Mouse (Mus musculus): Measurements from ENCODE around the gene Cavin2. TPM values are rescaled to one million over a fixed set of nuclear protein-coding genes. Genes with fewer than 3 reads are reported as not detected.

The Cavin2 gene
- total RNA-seq, 2 experiments from 2014 or later: 208 to 218 TPM

- peak; percentile 48 to 51 for DNase-seq
- intact Hi-C loops (cut with DNase I): no loop called here
These were observed 11.5 kb downstream of the Cavin2 start for GRCm38 (mm10) chr1:51300295-51300930.

DNA sequence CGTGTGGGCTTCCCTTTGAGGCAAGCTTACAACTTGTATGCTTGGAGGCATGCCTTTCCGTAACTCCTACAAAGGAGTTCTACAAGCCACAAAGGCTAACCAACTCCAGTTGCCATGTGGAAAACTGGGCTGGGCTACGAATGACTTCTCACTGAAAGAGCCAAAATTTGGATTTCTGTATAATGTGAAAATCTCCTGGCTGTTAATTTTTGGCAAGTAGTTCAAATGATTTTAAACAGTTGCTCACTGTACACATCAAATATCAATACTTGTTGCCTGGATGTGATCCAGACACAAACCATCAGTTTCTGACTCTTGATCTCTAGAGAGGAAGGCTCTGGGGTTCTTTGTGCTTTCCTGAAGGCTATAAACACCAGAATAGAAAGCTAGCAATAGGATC, 18.1 kb downstream of the Cavin2 start:
- no peak for DNase-seq
- intact Hi-C loops (cut with DNase I): no loop called here

DNA sequence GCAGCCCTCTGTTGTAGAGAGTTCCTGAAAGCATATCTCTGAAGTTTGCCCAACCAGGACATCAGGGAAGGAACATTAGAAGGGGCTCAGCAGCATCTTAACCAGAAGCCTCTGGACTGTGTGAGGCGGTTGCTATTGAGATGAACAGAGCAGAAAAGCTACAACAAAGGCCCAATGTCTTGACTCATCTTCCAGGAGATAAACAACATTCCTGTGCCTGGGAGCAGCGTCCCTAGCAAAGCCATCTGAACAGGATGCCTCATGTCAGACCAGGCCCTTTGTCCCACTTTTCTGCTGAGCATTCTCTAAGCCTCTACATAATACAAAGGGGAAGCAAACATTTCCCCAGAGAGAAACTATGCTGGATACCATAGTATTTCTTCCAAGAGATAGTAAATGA, 26.6 kb downstream of the Cavin2 start:
- intact Hi-C loops (cut with DNase I): no loop called here
- no peak for DNase-seq

DNA sequence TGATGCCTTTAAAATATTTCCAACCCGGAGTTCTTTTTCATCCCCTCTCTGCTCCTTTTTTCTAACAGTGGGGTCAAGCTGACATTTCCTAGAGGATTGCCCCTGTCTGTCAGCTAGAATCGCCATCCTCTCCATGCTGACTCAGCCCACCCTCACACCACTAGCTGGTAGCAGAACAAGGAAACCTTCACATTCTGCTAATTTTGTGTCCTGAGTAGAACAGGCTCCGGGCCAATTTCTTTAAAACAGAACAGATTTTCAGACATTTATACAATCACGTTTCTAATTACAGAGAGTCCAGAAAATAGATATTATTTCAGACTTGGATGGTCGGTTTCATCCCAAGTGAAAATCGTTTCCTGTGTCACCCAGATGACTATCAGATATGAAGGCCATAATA, 34.6 kb downstream of the Cavin2 start:
- DNase-seq: no peak
- intact Hi-C loops (cut with DNase I): no loop called here

DNA sequence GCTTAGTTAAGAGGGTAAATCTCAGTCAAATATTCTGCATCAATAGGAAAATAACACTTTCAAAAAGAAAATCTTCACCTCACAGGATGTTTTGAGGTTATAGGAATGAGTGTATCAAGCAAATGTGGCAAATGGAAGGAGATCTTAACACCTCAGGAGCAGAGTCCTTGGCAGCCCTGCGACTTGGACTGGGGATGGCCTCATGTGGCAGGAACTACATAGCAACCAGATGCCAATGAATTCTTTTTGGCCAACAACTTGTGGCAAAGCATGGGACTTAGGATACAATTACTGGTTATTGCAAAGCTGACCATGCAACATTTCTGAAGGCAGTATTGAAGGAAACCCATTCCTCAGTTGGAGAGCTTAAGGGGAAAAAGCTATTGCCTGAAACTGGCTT, 39.6 kb downstream of the Cavin2 start:
- DNase-seq: no peak
- intact Hi-C loops (cut with DNase I): no loop called here

- intact Hi-C loops (cut with DNase I): loop anchor here (1.0 to 2.0 kb wide), 3 partner anchors 39 to 68 kb away; no protein-coding TSS in a partner anchor
- DNase-seq: peak; percentile 25 to 41
These were observed 44.1 kb downstream of the Cavin2 start for GRCm38 (mm10) chr1:51332986-51333385.

DNA sequence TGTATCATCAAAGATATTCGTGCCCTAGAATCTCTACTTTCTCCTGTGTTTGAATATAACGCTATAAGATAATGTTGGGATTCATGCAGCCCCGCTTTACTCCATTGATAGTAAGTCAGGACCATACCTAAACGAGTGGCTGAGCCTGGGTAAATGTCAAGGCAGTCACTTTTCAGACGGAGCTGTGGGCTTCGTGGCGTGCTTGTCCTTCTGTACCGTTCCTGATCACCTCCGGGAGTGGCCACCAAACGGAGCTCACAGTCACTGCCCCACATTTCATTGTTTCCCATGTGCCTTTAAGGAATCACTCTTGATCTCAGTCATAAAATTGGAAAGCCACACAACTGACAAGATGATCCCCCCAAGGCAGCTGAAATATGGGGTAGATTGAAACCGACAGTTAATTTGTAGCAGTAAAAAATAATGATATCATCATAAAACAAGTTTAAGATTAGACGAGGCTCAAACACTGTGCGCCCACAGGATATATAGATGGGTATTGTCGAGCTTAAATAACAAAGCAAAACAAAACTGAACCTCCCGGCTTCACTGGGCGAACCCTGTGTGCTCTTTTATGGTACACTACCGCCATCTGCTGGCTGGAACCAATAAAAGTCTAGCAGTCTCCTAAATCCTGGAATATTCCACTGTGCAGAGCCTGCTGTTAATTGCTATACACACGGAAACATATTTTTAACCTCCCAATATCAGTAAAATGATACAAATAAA, 44.8 kb downstream of the Cavin2 start:
- intact Hi-C loops (cut with DNase I): loop anchor here (1.0 to 2.0 kb wide), 5 partner anchors 39 to 371 kb away; no protein-coding TSS in a partner anchor

DNA sequence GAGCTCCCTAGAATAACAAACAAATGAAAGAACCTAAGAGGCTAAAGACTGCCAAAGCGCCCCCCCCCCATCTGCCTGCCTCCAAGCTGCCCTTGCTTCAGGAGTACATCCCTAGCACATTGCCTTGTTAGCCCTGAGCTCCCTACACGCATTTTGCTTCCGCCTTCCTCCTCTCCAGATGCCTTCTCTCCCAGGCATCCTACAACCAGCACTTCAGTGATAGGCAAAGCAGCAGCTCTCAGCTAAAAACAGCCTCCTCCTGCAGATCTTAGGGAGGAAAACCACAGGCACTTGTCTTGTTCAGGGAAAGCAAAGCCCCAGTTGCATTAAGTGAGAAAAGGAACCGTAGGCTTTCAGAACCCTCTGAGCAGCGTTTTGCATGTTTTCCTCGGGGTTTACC, 45.4 kb downstream of the Cavin2 start:
- peak; percentile 11 to 19 for DNase-seq

More for the DNA sequence above, 44.8 kb downstream of the Cavin2 start:
- peak; percentile 88 to 92 for DNase-seq

GRCm38 (mm10) chr1:51335081-51335480, 46.2 kb downstream of the Cavin2 start:
- intact Hi-C loops (cut with DNase I): loop anchor here (2.0 kb wide), 1 partner anchor 186 kb away; no protein-coding TSS in a partner anchor
- DNase-seq: no peak

More for the DNA sequence above, 45.4 kb downstream of the Cavin2 start:
- intact Hi-C loops (cut with DNase I): loop anchor here (1.0 to 2.0 kb wide), 2 partner anchors 185 to 372 kb away; no protein-coding TSS in a partner anchor

GRCm38 (mm10) chr1:51344160-51344559, 55.2 kb downstream of the Cavin2 start:
- intact Hi-C loops (cut with DNase I): no loop called here
- no peak for DNase-seq

DNA sequence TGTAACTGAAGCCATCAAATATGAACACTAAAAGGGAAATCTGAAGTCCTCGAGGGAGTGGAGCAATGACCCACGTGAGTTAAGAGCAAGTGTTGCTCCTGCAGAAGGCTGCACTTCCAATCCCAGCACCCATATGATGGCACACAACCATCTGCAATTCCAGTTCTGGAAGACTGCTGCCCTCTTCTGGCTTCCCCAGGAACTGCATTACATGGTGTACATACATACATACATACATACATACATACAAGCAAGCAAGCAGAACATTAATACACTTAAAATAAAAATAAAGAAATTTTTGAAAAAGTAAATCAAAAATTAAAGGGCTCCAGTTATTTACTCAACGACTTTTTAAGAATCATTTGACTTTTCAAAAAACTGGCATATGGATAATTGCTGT, 58.7 kb downstream of the Cavin2 start:
- DNase-seq: no peak
- intact Hi-C loops (cut with DNase I): no loop called here

GRCm38 (mm10) chr1:51348631-51349030, 59.7 kb downstream of the Cavin2 start:
- intact Hi-C loops (cut with DNase I): no loop called here
- DNase-seq: no peak

DNA sequence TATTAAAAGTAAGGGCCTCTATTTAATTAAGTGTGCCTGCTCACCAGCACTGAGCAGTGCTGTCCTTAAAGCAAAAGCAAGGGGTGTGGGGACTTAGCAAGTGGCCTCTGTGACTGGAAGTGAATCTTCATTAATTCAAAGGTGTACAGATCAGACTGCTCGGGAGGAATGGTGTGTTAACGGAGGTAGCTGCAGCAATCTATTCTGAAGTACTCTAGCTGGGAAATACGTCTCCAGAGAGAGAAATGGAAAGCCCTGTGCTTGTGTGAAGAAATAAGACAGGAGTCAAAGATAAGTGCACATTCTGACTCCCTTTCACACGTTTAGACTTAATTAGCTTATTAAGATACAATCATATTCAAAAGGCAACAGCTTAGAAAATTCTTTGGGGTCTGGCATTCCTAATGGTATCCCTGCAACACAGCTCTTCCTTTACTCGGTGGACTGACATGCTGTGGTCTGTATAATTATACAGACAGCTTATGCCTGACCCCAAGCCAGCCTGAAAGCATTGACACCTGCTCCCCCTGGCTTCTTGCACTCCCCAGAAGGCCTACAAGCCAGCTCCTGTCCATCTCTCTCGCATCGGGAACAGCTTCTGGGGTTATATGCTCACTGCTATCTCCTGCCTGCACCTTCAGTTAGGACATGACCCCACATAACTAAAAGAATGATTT, 60.5 kb downstream of the Cavin2 start:
- intact Hi-C loops (cut with DNase I): no loop called here
- DNase-seq: no peak

Other genes starting within 250 kb of the Cavin2 start
- gene Nabp1, start 189.3 kb downstream of the Cavin2 start, total RNA-seq (2021): 10 to 100 TPM; 33.1 to 36.1 TPM

Data from heart, postnatal 10 days (tissue).